Mouse (Mus musculus) retina, postnatal 1 day (tissue): ENCODE results near the gene Tm4sf19.
"Not testable (repeated sequence)": the region's sequence is repeated elsewhere in the genome, so short reads cannot be mapped to it uniquely, and the experiment has no call there.

Source experiments
- DNase-seq: peaks from one replicate; pipeline ENCODE4 v3.0.0-alpha.2; 2012

Gene Tm4sf19

GRCm38 (mm10) chr16:32431047-32431591 is 30.8 kb downstream of the Tm4sf19 start:
- DNase-seq: no peak

GRCm38 (mm10) chr16:32431926-32432325 is 31.6 kb downstream of the Tm4sf19 start:
- no peak for DNase-seq

GRCm38 (mm10) chr16:32433138-32433537 is 32.8 kb downstream of the Tm4sf19 start:
- DNase-seq: no peak

GRCm38 (mm10) chr16:32434066-32434465 is 33.8 kb downstream of the Tm4sf19 start:
- DNase-seq: no peak

- DNase-seq: no peak
Measured at GRCm38 (mm10) chr16:32434691-32435090, 34.4 kb downstream of the Tm4sf19 start.

- no peak for DNase-seq
Measured at GRCm38 (mm10) chr16:32436657-32437056, 36.4 kb downstream of the Tm4sf19 start.

GRCm38 (mm10) chr16:32437266-32437665 is 37.0 kb downstream of the Tm4sf19 start:
- DNase-seq: no peak

GRCm38 (mm10) chr16:32441432-32441831 is 41.1 kb downstream of the Tm4sf19 start:
- no peak for DNase-seq

- DNase-seq: not testable (repeated sequence)
Measured at GRCm38 (mm10) chr16:32444615-32445014, 44.3 kb downstream of the Tm4sf19 start.

GRCm38 (mm10) chr16:32445558-32445957 is 45.3 kb downstream of the Tm4sf19 start:
- no peak for DNase-seq

GRCm38 (mm10) chr16:32446563-32447138 is 46.3 kb downstream of the Tm4sf19 start:
- no peak for DNase-seq

- no peak for DNase-seq
Measured at GRCm38 (mm10) chr16:32449665-32450064, 49.4 kb downstream of the Tm4sf19 start.

GRCm38 (mm10) chr16:32450133-32450532 is 49.8 kb downstream of the Tm4sf19 start:
- no peak for DNase-seq

GRCm38 (mm10) chr16:32453102-32453501 is 52.8 kb downstream of the Tm4sf19 start:
- DNase-seq: no peak

GRCm38 (mm10) chr16:32454646-32455045 is 54.3 kb downstream of the Tm4sf19 start:
- DNase-seq: no peak

- DNase-seq: no peak
Measured at GRCm38 (mm10) chr16:32456086-32456485, 55.8 kb downstream of the Tm4sf19 start.

GRCm38 (mm10) chr16:32456761-32457160 is 56.5 kb downstream of the Tm4sf19 start:
- DNase-seq: no peak
